Mouse (Mus musculus) lung, adult 2 months (tissue): Measurements from ENCODE around the gene Tspoap1.

ENCODE experiments used
- CTCF ChIP-seq: fragments of 200-500 bp; IDR thresholded peaks from 2 replicates; pipeline ENCODE4 v1.5.1; 2011; ENCODE audit warnings: mild to moderate bottlenecking, low read length, control low read depth; ENCODE audit not compliant: insufficient read depth
- POLR2A ChIP-seq: fragments of 200-500 bp; IDR thresholded peaks from 2 replicates; pipeline ENCODE4 v1.6.1; 2011; ENCODE audit warnings: low read depth, mild to moderate bottlenecking, control low read depth, low read length, borderline replicate concordance; ENCODE audit errors: extremely low read depth

GRCm38 (mm10) chr11:87828239-87828900 lies 68.0 kb downstream of the Tspoap1 start, which contains the start of gene Lpo:
- TF ChIP-seq POLR2A: no peak
- TF ChIP-seq CTCF: no peak
